Mouse (Mus musculus) neutrophil, adult 65 days (primary cell): ENCODE data around the gene Tceal3. TPM values are rescaled to one million over a fixed set of nuclear protein-coding genes. Genes with fewer than 3 reads are reported as not detected.

Experiments used
- total RNA-seq: library from RNA; stranded (reverse); gene quantifications from 2 replicates; pipeline ENCODE4 v1.2.4, GENCODE M21; 2023

Gene Tceal3
- not detected in 2 replicates for total RNA-seq

GRCm38 (mm10) chrX:136590199-136590896 lies at the start of gene Tceal3:
Gene Tceal3, plus strand, starts transcription at chrX:136590842.

DNA sequence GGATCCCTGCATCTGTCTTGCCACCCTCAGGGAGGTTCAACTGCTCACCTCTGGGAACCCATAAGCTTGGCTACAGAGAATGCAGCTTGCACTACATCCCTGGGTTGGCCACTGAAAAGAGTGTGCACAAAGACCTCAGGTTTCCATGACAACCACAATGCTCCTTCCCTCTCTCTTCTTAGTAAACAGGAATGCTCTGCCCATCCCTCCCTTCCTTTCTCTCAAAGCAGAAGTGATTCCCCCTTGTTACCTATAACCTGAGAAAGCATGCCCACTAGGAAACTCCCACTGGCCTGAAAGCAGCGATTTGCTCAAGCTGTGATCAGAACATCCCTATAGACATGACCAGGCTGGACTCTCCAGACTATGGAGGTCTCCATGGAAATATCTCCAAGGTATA lies 46.7 kb upstream of the Tceal3 start, which contains the start of gene Kir3dl2:
Kir3dl2 (minus strand) TSS at position 101 of the 400 bp plus-strand sequence.

GRCm38 (mm10) chrX:136707446-136708167 lies 117.0 kb downstream of the Tceal3 start, which contains the start of gene Tceal1:
Gene Tceal1, plus strand, starts transcription at chrX:136707982.

Other genes starting within 250 kb of the Tceal3 start
- not detected in 2 replicates for gene Kir3dl1, start 72.8 kb upstream of the Tceal3 start, total RNA-seq
- gene Kir3dl2, start 46.8 kb upstream of the Tceal3 start, total RNA-seq = not detected in 2 replicates
- gene Tceal1, start 117.1 kb downstream of the Tceal3 start, total RNA-seq = not detected in 2 replicates
- 84.9 and 125 TPM in 2 replicates for gene Morf4l2, start 152.8 kb downstream of the Tceal3 start, total RNA-seq
- not detected in 2 replicates for gene Glra4, start 189.3 kb downstream of the Tceal3 start, total RNA-seq
- gene Plp1, start 231.8 kb downstream of the Tceal3 start, total RNA-seq = 0.43 and 0.47 TPM in 2 replicates